13 mouse cellular contexts compared by ENCODE assay signal in genomic region chrX:77533922-77534321, GRCm38 (mm10). TPM values are rescaled to one million over a fixed set of nuclear protein-coding genes. Genes with fewer than 3 reads are reported as not detected.
A peak's percentile ranks its signal among the peaks of the same experiment; 100 is the strongest.
DNase-seq lines count a peak whose midpoint lies in the region; TF ChIP-seq lines count a peak whose summit lies in the region.
"Had no signal": no experiment of that assay in that cellular context is flagged by ENCODE, and none has a peak within 500 bp of the region (broad histone marks: within the 10 kb centered on the region; RNA-seq: fewer than 3 reads in every experiment).

No protein-coding gene starts in this region.

- no peaks in the 10 kb centered on the region for H3K36me3 ChIP-seq in myocyte (ENCODE audit: control insufficient read depth, insufficient read depth)
- H3K36me3 ChIP-seq: liver, embryonic 13.5 days had no signal

- H3K79me2 ChIP-seq in myocyte (ENCODE audit: control insufficient read depth, insufficient read depth), result peaks cover 81% of the 10 kb centered on the region

- H3K4me3 ChIP-seq in lung, adult 2 months (replicated peaks; ENCODE audit: extremely low read depth, low read depth, low read length), result no peak overlapping the region
- H3K4me3 ChIP-seq in myocyte, result no peak overlapping the region
- H3K4me3 ChIP-seq: erythroblast, embryonic 14.5 days; hindbrain, embryonic 10.5 days; liver, embryonic 13.5 days had no signal

- no peak overlapping the region for H3ac ChIP-seq in myocyte (ENCODE audit: control insufficient read depth, insufficient read length)

- 42% methylated on average over 2 of the region's 2 CpGs for WGBS in lung, adult 2 months

- no peaks in the 10 kb centered on the region for H3K27me3 ChIP-seq in myocyte (ENCODE audit: control insufficient read depth, insufficient read depth, insufficient read length)
- H3K27me3 ChIP-seq: liver, embryonic 13.5 days had no signal

- no peak overlapping the region for H3K4me2 ChIP-seq in myocyte (ENCODE audit: low read depth)
- H3K4me2 ChIP-seq: liver, embryonic 13.5 days had no signal

- no peak for TF ChIP-seq CTCF in lung, adult 2 months (IDR thresholded peaks at IDR 0.05; ENCODE audit: insufficient read depth, low read length)

- peaks cover 5% of the 10 kb centered on the region for H3K4me1 ChIP-seq in lung, adult 2 months (ENCODE audit: control insufficient read depth, insufficient read depth, low read length)
- H3K4me1 ChIP-seq: hindbrain, embryonic 10.5 days; liver, embryonic 13.5 days had no signal

- peak; percentile 49 for DNase-seq in adrenal gland, adult 2 months
- DNase-seq in adrenal gland, adult 18-20 months (ENCODE audit: low spot score in 2 of 2), result no peak
- peak; percentile 19 to 28 for DNase-seq in lung, adult 18-20 months
- no peak for DNase-seq in lung, adult 2 months
- peak; percentile 35 for DNase-seq in gastrocnemius, postnatal 14 days
- no peak for DNase-seq in frontal cortex, adult 2 months (ENCODE audit: extremely low spot score in 1 of 2, low spot score in 1 of 2)
- no peak for DNase-seq in frontal cortex, postnatal 10 days (ENCODE audit: low spot score in 2 of 2)
- DNase-seq: cerebellum, adult 8-10 months; liver, embryonic 13.5 days; midbrain, embryonic 14.5 days had no signal

- TF ChIP-seq POLR2A in lung, adult 2 months (IDR thresholded peaks at IDR 0.05; ENCODE audit: borderline replicate concordance, extremely low read depth, low read depth, low read length), result no peak
- TF ChIP-seq POLR2A in myocyte (IDR thresholded peaks at IDR 0.05; ENCODE audit: insufficient read length, low read depth), result no peak

- intact Hi-C loops in gastrocnemius, postnatal 14 days (cut with DNase I; ENCODE audit: low total_unique reads), result no loop called here

TF ChIP-seq in myocyte, 11 proteins besides CTCF, POLR2A, EP300 and RAD21:
- 0 out of 2 replicates have a peak, but pooled peaks have one; percentile 36 for TF ChIP-seq CEBPB (IDR thresholded peaks at IDR 0.05; ENCODE audit: insufficient read depth, poor library complexity, severe bottlenecking)
- TF ChIP-seq POLR2AphosphoS2 (IDR thresholded peaks at IDR 0.05; ENCODE audit: insufficient read length, low read depth), result no peak

RNA-seq across cellular contexts. Expression of gene Tbl1x, which starts 23.1 kb away (rescaled TPM):
- 10 to 100 TPM; 73.4 to 75.1 TPM for total RNA-seq in adrenal gland, adult 2 months (2021)
- polyA plus RNA-seq in adrenal gland, adult 2 months (2012; rRNA removed), result 10.6 and 12.9 TPM in 2 replicates
- 10 to 100 TPM; 65.5 to 77.7 TPM for total RNA-seq in adrenal gland, adult 18-20 months (2021)
- 15.5 and 23.8 TPM in 2 replicates for polyA plus RNA-seq in lung, adult 2 months (2012; rRNA removed)
- total RNA-seq in gastrocnemius, postnatal 14 days (2021), result 10 to 100 TPM; 14.0 to 16.1 TPM
- 31.6 TPM for polyA plus RNA-seq in myocyte (2012; fragmentation: generic; extraction: Trizol)
- 37.2 and 40.4 TPM in 2 replicates for polyA plus RNA-seq in frontal cortex, adult 2 months (2012; rRNA removed)

Comparison
In these comparisons a context has a peak if more than half of its experiments do, and no peak if none do; other contexts are left out.
1. DNase-seq: peak in adrenal gland, adult 2 months (single experiment), lung, adult 18-20 months (2 of 2) and gastrocnemius, postnatal 14 days (single experiment); none in adrenal gland, adult 18-20 months (0 of 2), lung, adult 2 months (single experiment), frontal cortex, adult 2 months (0 of 2) and frontal cortex, postnatal 10 days (0 of 2).